Mouse (Mus musculus): Measurements from ENCODE around the gene Hdgfl3.

DNA sequence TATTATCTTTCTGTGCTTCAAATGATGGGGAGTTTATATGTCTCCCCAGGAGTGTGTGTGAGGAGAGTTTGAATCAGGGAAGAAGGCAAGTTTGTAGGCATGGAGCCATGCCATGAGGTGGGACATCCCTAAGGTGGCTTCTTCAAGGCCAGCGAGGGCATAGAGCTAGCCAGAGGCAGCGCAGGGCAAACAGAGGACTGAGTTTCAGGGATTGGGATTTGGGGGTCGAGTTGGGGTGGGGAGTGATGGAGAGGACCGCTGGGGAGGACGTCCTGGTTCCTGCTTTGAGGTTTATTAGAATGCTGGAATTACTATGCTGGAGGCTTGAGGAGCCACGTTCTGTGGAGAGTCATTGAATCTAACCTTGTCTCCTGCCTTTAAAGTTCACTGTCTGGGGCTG, 68.3 kb downstream of the Hdgfl3 start:
- TF ChIP-seq EP300 (IDR thresholded peaks at IDR 0.05) (no peak), CTCF (IDR thresholded peaks at IDR 0.05) (no peak)
